ENCODE assay signal across 9 mouse cellular contexts in the genomic region with DNA sequence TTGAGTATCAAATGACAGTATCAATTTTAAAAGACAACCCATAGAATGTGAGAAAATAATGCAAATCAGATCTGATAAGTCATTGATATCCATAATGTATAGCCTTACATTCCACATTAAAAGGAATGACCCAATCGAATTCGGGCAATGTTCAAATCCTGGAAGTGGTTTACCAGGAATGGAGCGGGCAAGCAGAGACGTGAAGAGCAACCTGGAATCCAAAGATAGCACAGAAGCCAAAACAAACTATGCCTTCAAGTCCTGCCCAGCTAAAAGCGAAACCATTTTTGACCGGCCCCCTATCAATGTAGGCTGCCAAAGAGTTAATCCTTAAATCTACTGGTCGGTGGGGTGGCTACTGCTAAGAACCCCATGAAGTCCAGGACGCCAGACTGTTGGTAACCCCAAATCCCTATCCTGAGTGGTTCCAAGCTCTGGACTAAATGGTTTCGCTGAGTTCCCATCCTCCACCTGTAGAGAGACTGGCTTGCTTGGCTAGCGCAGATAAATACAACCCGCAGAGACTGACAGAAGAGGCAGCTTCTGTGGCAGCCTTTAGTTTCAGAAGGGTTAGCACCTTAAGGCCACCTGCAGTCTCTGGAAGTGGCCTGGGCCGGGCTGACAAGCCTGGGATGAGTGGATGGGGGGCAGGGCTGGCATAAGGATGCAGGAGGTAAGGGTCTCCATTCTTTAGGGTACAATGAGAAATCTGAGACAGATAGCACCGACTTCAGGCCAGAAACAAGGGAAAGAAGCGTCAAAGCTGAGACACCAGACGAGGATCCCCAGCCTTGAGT. TPM values are rescaled to one million over a fixed set of nuclear protein-coding genes. Genes with fewer than 3 reads are reported as not detected.
DNase-seq lines count a peak whose midpoint lies in the region; ATAC-seq lines count a peak whose summit lies in the region.
"Had no signal": no experiment of that assay in that cellular context is flagged by ENCODE, and none has a peak within 500 bp of the region (broad histone marks: within the 10 kb centered on the region; RNA-seq: fewer than 3 reads in every experiment).

No protein-coding gene starts in this region.

- no peak overlapping the region for H3K9ac ChIP-seq in heart, embryonic 16.5 days (ENCODE audit: low read length)
- H3K9ac ChIP-seq in hindbrain, embryonic 15.5 days, result peak overlapping the region; percentile 81
- H3K9ac ChIP-seq in midbrain, embryonic 15.5 days, result peak overlapping the region; percentile 52

- no peak for DNase-seq in heart, postnatal 36 days
- peak; percentile 84 for DNase-seq in brain, adult 2 months (ENCODE audit: low read depth, low spot score)
- DNase-seq in ovary, postnatal 10 days (ENCODE audit: low spot score), result no peak
- no peak for DNase-seq in urinary bladder, postnatal 10 days (ENCODE audit: low spot score)

- intact Hi-C loops in heart, postnatal 36 days (cut with DNase I), result no loop called here

- H3K27ac ChIP-seq in heart, embryonic 16.5 days (ENCODE audit: low read length), result no peak overlapping the region
- peak overlapping the region; percentile 98 for H3K27ac ChIP-seq in hindbrain, embryonic 15.5 days (replicated peaks)
- peak overlapping the region; percentile 96 for H3K27ac ChIP-seq in midbrain, embryonic 15.5 days

- H3K36me3 ChIP-seq in heart, embryonic 16.5 days (ENCODE audit: control insufficient read depth, insufficient read depth), result no peaks in the 10 kb centered on the region
- H3K36me3 ChIP-seq in hindbrain, embryonic 15.5 days, result no peaks in the 10 kb centered on the region
- no peaks in the 10 kb centered on the region for H3K36me3 ChIP-seq in midbrain, embryonic 15.5 days (replicated peaks)
- H3K36me3 ChIP-seq: G1E had no signal

- H3K9me3 ChIP-seq in heart, embryonic 16.5 days (replicated peaks; ENCODE audit: control insufficient read depth, low read length), result no peaks in the 10 kb centered on the region
- H3K9me3 ChIP-seq in hindbrain, embryonic 15.5 days, result no peaks in the 10 kb centered on the region
- no peaks in the 10 kb centered on the region for H3K9me3 ChIP-seq in midbrain, embryonic 15.5 days
- H3K9me3 ChIP-seq: G1E had no signal

- peaks cover 12% of the 10 kb centered on the region for H3K4me1 ChIP-seq in heart, embryonic 16.5 days (ENCODE audit: control insufficient read depth, insufficient read depth, low read length)
- peaks cover 49% of the 10 kb centered on the region for H3K4me1 ChIP-seq in hindbrain, embryonic 15.5 days (replicated peaks)
- H3K4me1 ChIP-seq in midbrain, embryonic 15.5 days, result peaks cover 48% of the 10 kb centered on the region

- H3K4me2 ChIP-seq in heart, embryonic 16.5 days (ENCODE audit: low read depth, low read length), result peak overlapping the region; percentile 86
- H3K4me2 ChIP-seq in hindbrain, embryonic 15.5 days, result peak overlapping the region; percentile 96
- peak overlapping the region; percentile 96 for H3K4me2 ChIP-seq in midbrain, embryonic 15.5 days

- H3K27me3 ChIP-seq in heart, embryonic 16.5 days (ENCODE audit: control insufficient read depth, insufficient read depth, low read length), result peaks cover 27% of the 10 kb centered on the region
- H3K27me3 ChIP-seq in hindbrain, embryonic 15.5 days, result no peaks in the 10 kb centered on the region
- no peaks in the 10 kb centered on the region for H3K27me3 ChIP-seq in midbrain, embryonic 15.5 days (replicated peaks)

- peak overlapping the region; percentile 47 for H3K4me3 ChIP-seq in heart, embryonic 16.5 days (ENCODE audit: low read length)
- peak overlapping the region; percentile 90 for H3K4me3 ChIP-seq in hindbrain, embryonic 15.5 days
- peak overlapping the region; percentile 71 for H3K4me3 ChIP-seq in midbrain, embryonic 15.5 days

- no peak for ATAC-seq in heart, embryonic 16.5 days (replicated peaks; ENCODE audit: extremely low read depth, insufficient read depth, low FRiP score)
- peak; percentile 49 for ATAC-seq in hindbrain, embryonic 15.5 days (ENCODE audit: low FRiP score, low read depth)
- peak; percentile 59 for ATAC-seq in midbrain, embryonic 15.5 days (replicated peaks)
- no peak for ATAC-seq in erythroid progenitor cell, adult 5-6 weeks (replicated peaks; ENCODE audit: low FRiP score, poor library complexity, severe bottlenecking)

- whole genome bisulfite sequencing in heart, embryonic 16.5 days, result 15% methylated on average over 15 of the region's 15 CpGs
- WGBS in hindbrain, embryonic 15.5 days, result 20% methylated on average over 15 of the region's 15 CpGs
- 18% methylated on average over 15 of the region's 15 CpGs for WGBS in midbrain, embryonic 15.5 days

RNA-seq across cellular contexts. Expression of a gene that starts 0.6 kb away (rescaled TPM):
- 0.72 and 1.3 TPM in 2 replicates for polyA plus RNA-seq in heart, embryonic 16.5 days (2015; fragmentation: Nextera tagmentation; extraction: Ambion mirVana)
- total RNA-seq in heart, postnatal 36 days (2021), result under 1 TPM in 1 of 2 experiments, not detected in 1; 0.19 TPM
- polyA plus RNA-seq in hindbrain, embryonic 15.5 days (2015; fragmentation: Nextera tagmentation; extraction: Ambion mirVana), result 135 and 149 TPM in 2 replicates
- polyA plus RNA-seq in midbrain, embryonic 15.5 days (2015; fragmentation: Nextera tagmentation; extraction: Ambion mirVana), result 160 and 165 TPM in 2 replicates
- not detected in 2 replicates for total RNA-seq in erythroid progenitor cell, adult 5-6 weeks (2015; ENCODE audit: low replicate concordance)
- not detected in 2 replicates for total RNA-seq in erythroid progenitor cell, adult 5-6 weeks (2017; ENCODE audit: low replicate concordance)
- polyA plus RNA-seq: G1E had no signal

RNA-seq across cellular contexts. Expression of a gene that starts 15.1 kb away (rescaled TPM):
- polyA plus RNA-seq in heart, embryonic 16.5 days (2015; fragmentation: Nextera tagmentation; extraction: Ambion mirVana), result 308 and 331 TPM in 2 replicates
- 100 to 1,000 TPM; 174 to 183 TPM for total RNA-seq in heart, postnatal 36 days (2021)
- 167 and 168 TPM in 2 replicates for polyA plus RNA-seq in hindbrain, embryonic 15.5 days (2015; fragmentation: Nextera tagmentation; extraction: Ambion mirVana)
- polyA plus RNA-seq in midbrain, embryonic 15.5 days (2015; fragmentation: Nextera tagmentation; extraction: Ambion mirVana), result 146 and 168 TPM in 2 replicates
- 211 and 271 TPM in 2 replicates for total RNA-seq in erythroid progenitor cell, adult 5-6 weeks (2015; ENCODE audit: low replicate concordance)
- total RNA-seq in erythroid progenitor cell, adult 5-6 weeks (2017; ENCODE audit: low replicate concordance), result 78.9 and 80.8 TPM in 2 replicates

RNA-seq across cellular contexts. Expression of a gene that starts 26.6 kb away (rescaled TPM):
- 14.9 TPM in 2 replicates for polyA plus RNA-seq in heart, embryonic 16.5 days (2015; fragmentation: Nextera tagmentation; extraction: Ambion mirVana)
- total RNA-seq in heart, postnatal 36 days (2021), result 1 to 10 TPM; 2.1 to 7.8 TPM
- 2.4 and 3.4 TPM in 2 replicates for polyA plus RNA-seq in hindbrain, embryonic 15.5 days (2015; fragmentation: Nextera tagmentation; extraction: Ambion mirVana)
- polyA plus RNA-seq in midbrain, embryonic 15.5 days (2015; fragmentation: Nextera tagmentation; extraction: Ambion mirVana), result 2.9 and 3.8 TPM in 2 replicates
- total RNA-seq in erythroid progenitor cell, adult 5-6 weeks (2015; ENCODE audit: low replicate concordance), result 5,198 and 5,361 TPM in 2 replicates
- total RNA-seq in erythroid progenitor cell, adult 5-6 weeks (2017; ENCODE audit: low replicate concordance), result 5,184 and 5,388 TPM in 2 replicates

RNA-seq across cellular contexts. Expression of a gene that starts 37.5 kb away (rescaled TPM):
- polyA plus RNA-seq in heart, embryonic 16.5 days (2015; fragmentation: Nextera tagmentation; extraction: Ambion mirVana), result 215 and 234 TPM in 2 replicates
- 100 to 1,000 TPM; 113 to 122 TPM for total RNA-seq in heart, postnatal 36 days (2021)
- polyA plus RNA-seq in hindbrain, embryonic 15.5 days (2015; fragmentation: Nextera tagmentation; extraction: Ambion mirVana), result 85.7 and 85.9 TPM in 2 replicates
- polyA plus RNA-seq in midbrain, embryonic 15.5 days (2015; fragmentation: Nextera tagmentation; extraction: Ambion mirVana), result 75.2 and 82.0 TPM in 2 replicates
- total RNA-seq in erythroid progenitor cell, adult 5-6 weeks (2015; ENCODE audit: low replicate concordance), result 90.1 and 125 TPM in 2 replicates
- 38.5 and 49.9 TPM in 2 replicates for total RNA-seq in erythroid progenitor cell, adult 5-6 weeks (2017; ENCODE audit: low replicate concordance)

RNA-seq across cellular contexts. Expression of a gene that starts 54.8 kb away (rescaled TPM):
- polyA plus RNA-seq in heart, embryonic 16.5 days (2015; fragmentation: Nextera tagmentation; extraction: Ambion mirVana), result 3.0 and 3.9 TPM in 2 replicates
- total RNA-seq in heart, postnatal 36 days (2021), result 1 to 10 TPM; 4.3 to 5.2 TPM
- 29.3 and 30.7 TPM in 2 replicates for polyA plus RNA-seq in hindbrain, embryonic 15.5 days (2015; fragmentation: Nextera tagmentation; extraction: Ambion mirVana)
- polyA plus RNA-seq in midbrain, embryonic 15.5 days (2015; fragmentation: Nextera tagmentation; extraction: Ambion mirVana), result 28.7 and 36.4 TPM in 2 replicates
- not detected in 2 replicates for total RNA-seq in erythroid progenitor cell, adult 5-6 weeks (2015; ENCODE audit: low replicate concordance)
- total RNA-seq in erythroid progenitor cell, adult 5-6 weeks (2017; ENCODE audit: low replicate concordance), result not detected in 2 replicates

Comparison
In these comparisons a context has a peak if more than half of its experiments do, and no peak if none do; other contexts are left out.
1. ATAC-seq: peak in hindbrain, embryonic 15.5 days (single experiment) and midbrain, embryonic 15.5 days (single experiment); none in heart, embryonic 16.5 days (single experiment) and erythroid progenitor cell, adult 5-6 weeks (single experiment).
2. RNA of a gene that starts 0.6 kb away (polyA plus RNA-seq): 160 to 165 TPM in midbrain, embryonic 15.5 days and 135 to 149 TPM in hindbrain, embryonic 15.5 days; 0.72 to 1.3 TPM in heart, embryonic 16.5 days; every median in the first group is over 10 times any median in the second.
3. Peak in every context shown above with its lines, with median percentiles within 50 percentile points of each other: H3K4me2 ChIP-seq and H3K4me3 ChIP-seq.